22 mouse cellular contexts compared by ENCODE assay signal in genomic region chr14:122466756-122467362, GRCm38 (mm10). TPM values are rescaled to one million over a fixed set of nuclear protein-coding genes. Genes with fewer than 3 reads are reported as not detected.
DNase-seq lines count a peak whose midpoint lies in the region; ATAC-seq and TF ChIP-seq lines count a peak whose summit lies in the region.
"Had no signal": no experiment of that assay in that cellular context is flagged by ENCODE, and none has a peak within 500 bp of the region (broad histone marks: within the 10 kb centered on the region; RNA-seq: fewer than 3 reads in every experiment).

No protein-coding gene starts in this region.

- peak; percentile 32 to 42 for DNase-seq in cerebellum, postnatal 10 days
- DNase-seq in cerebellum, adult 11 months, result no peak
- DNase-seq in midbrain, embryonic 11.5 days (ENCODE audit: low spot score, missing footprints), result peak; percentile 90
- DNase-seq in midbrain, postnatal 0 days (ENCODE audit: low spot score), result no peak
- peak; percentile 11 for DNase-seq in forebrain, embryonic 14.5 days (ENCODE audit: low spot score)
- DNase-seq in mesoderm, embryonic 11.5 days (ENCODE audit: low read depth, low spot score), result peak; percentile 40
- no peak for DNase-seq in heart, postnatal 25 days (ENCODE audit: low spot score)
- DNase-seq in kidney, adult 2 months, result no peak
- DNase-seq: adrenal gland, postnatal 10 days; heart, postnatal 4 days; kidney, adult 11 months; kidney, postnatal 10 days; layer of hippocampus, adult 9-11 months; thymus, postnatal 14 days had no signal

- H3K4me3 ChIP-seq in midbrain, embryonic 11.5 days (ENCODE audit: low read depth, low read length), result no peak overlapping the region
- H3K4me3 ChIP-seq in midbrain, postnatal 0 days (ENCODE audit: low read depth, low read length), result no peak overlapping the region
- no peak overlapping the region for H3K4me3 ChIP-seq in forebrain, embryonic 14.5 days (ENCODE audit: low read depth, low read length)
- no peak overlapping the region for H3K4me3 ChIP-seq in kidney, adult 2 months (ENCODE audit: insufficient read depth, low read depth, low read length)
- H3K4me3 ChIP-seq: embryonic facial prominence, embryonic 13.5 days; heart, embryonic 13.5 days; neural tube, embryonic 12.5 days had no signal

- no peak for ATAC-seq in midbrain, embryonic 11.5 days (ENCODE audit: low FRiP score)
- no peak for ATAC-seq in midbrain, postnatal 0 days (ENCODE audit: low FRiP score)
- no peak for ATAC-seq in forebrain, embryonic 14.5 days

- intact Hi-C loops in heart, postnatal 25 days (cut with DNase I), result no loop called here

- TF ChIP-seq POLR2A in kidney, adult 2 months (IDR thresholded peaks at IDR 0.05; ENCODE audit: low read depth, low read length), result no peak

- H3K9me3 ChIP-seq in midbrain, embryonic 11.5 days (ENCODE audit: control insufficient read depth, low read length), result no peaks in the 10 kb centered on the region
- H3K9me3 ChIP-seq in midbrain, postnatal 0 days (ENCODE audit: low read length), result no peaks in the 10 kb centered on the region
- H3K9me3 ChIP-seq in forebrain, embryonic 14.5 days (replicated peaks; ENCODE audit: control insufficient read depth, low read length), result no peaks in the 10 kb centered on the region
- H3K9me3 ChIP-seq: embryonic facial prominence, embryonic 13.5 days; heart, embryonic 13.5 days; neural tube, embryonic 12.5 days had no signal

- H3K4me2 ChIP-seq in midbrain, embryonic 11.5 days, result no peak overlapping the region; the same call in 1 of the 2 replicates
- H3K4me2 ChIP-seq in midbrain, postnatal 0 days (ENCODE audit: low read depth, low read length, poor library complexity, severe bottlenecking), result no peak overlapping the region
- peak overlapping the region; percentile 22; the same call in 1 of the 2 replicates for H3K4me2 ChIP-seq in forebrain, embryonic 14.5 days (ENCODE audit: low read length)
- H3K4me2 ChIP-seq: embryonic facial prominence, embryonic 13.5 days; heart, embryonic 13.5 days had no signal

- H3K4me1 ChIP-seq in midbrain, embryonic 11.5 days (ENCODE audit: control insufficient read depth, insufficient read depth, low read length), result peaks cover 14% of the 10 kb centered on the region
- peaks cover 5% of the 10 kb centered on the region; the same call in 1 of the 2 replicates for H3K4me1 ChIP-seq in midbrain, postnatal 0 days (ENCODE audit: insufficient read depth, low read length)
- peaks cover 5% of the 10 kb centered on the region; the same call in 1 of the 2 replicates for H3K4me1 ChIP-seq in forebrain, embryonic 14.5 days (ENCODE audit: control insufficient read depth, insufficient read depth, low read length)
- H3K4me1 ChIP-seq in kidney, adult 2 months (ENCODE audit: control insufficient read depth, insufficient read depth, low read length), result no peaks in the 10 kb centered on the region

- no peak overlapping the region for H3K9ac ChIP-seq in midbrain, embryonic 11.5 days (ENCODE audit: low read length)
- no peak overlapping the region for H3K9ac ChIP-seq in midbrain, postnatal 0 days (replicated peaks; ENCODE audit: low read length, poor library complexity, severe bottlenecking)
- no peak overlapping the region for H3K9ac ChIP-seq in forebrain, embryonic 14.5 days (ENCODE audit: low read length)
- H3K9ac ChIP-seq: embryonic facial prominence, embryonic 13.5 days; heart, embryonic 13.5 days; neural tube, embryonic 12.5 days had no signal

- WGBS in midbrain, embryonic 11.5 days, result 43% methylated on average over 7 of the region's 7 CpGs
- WGBS in midbrain, postnatal 0 days, result 40% methylated on average over 7 of the region's 7 CpGs
- 56% methylated on average over 7 of the region's 7 CpGs for WGBS in forebrain, embryonic 14.5 days
- WGBS in kidney, adult 2 months, result 47% methylated on average over 7 of the region's 7 CpGs

- H3K27me3 ChIP-seq in midbrain, embryonic 11.5 days (ENCODE audit: control insufficient read depth, insufficient read depth, low read length), result peaks cover 81% of the 10 kb centered on the region
- peaks cover 49% of the 10 kb centered on the region for H3K27me3 ChIP-seq in midbrain, postnatal 0 days (ENCODE audit: insufficient read depth, low read length)
- peaks cover 40% of the 10 kb centered on the region for H3K27me3 ChIP-seq in forebrain, embryonic 14.5 days (replicated peaks; ENCODE audit: control insufficient read depth, insufficient read depth, low read length)
- H3K27me3 ChIP-seq in kidney, adult 2 months (replicated peaks; ENCODE audit: control insufficient read depth, insufficient read depth, low read length), result peaks cover 24% of the 10 kb centered on the region

- TF ChIP-seq CTCF in midbrain, postnatal 0 days (IDR thresholded peaks at IDR 0.05), result no peak
- TF ChIP-seq CTCF in kidney, adult 2 months (conservative IDR thresholded peaks at IDR 0.05; ENCODE audit: insufficient read depth, insufficient read length, low read depth, low read length), result no peak

- no peaks in the 10 kb centered on the region for H3K36me3 ChIP-seq in midbrain, embryonic 11.5 days (ENCODE audit: control insufficient read depth, insufficient read depth, low read length)
- no peaks in the 10 kb centered on the region for H3K36me3 ChIP-seq in midbrain, postnatal 0 days (ENCODE audit: insufficient read depth, low read length)
- no peaks in the 10 kb centered on the region for H3K36me3 ChIP-seq in forebrain, embryonic 14.5 days (ENCODE audit: control insufficient read depth, insufficient read depth, low read length)
- H3K36me3 ChIP-seq in kidney, adult 2 months (ENCODE audit: control insufficient read depth, insufficient read depth, low read length), result no peaks in the 10 kb centered on the region
- H3K36me3 ChIP-seq: embryonic facial prominence, embryonic 13.5 days; heart, embryonic 13.5 days; neural tube, embryonic 12.5 days had no signal

- no peak overlapping the region for H3K27ac ChIP-seq in midbrain, embryonic 11.5 days (ENCODE audit: low read depth, low read length)
- H3K27ac ChIP-seq in midbrain, postnatal 0 days (ENCODE audit: low read depth, low read length), result no peak overlapping the region
- no peak overlapping the region for H3K27ac ChIP-seq in forebrain, embryonic 14.5 days (ENCODE audit: low read depth, low read length)
- no peak overlapping the region for H3K27ac ChIP-seq in kidney, adult 2 months (ENCODE audit: insufficient read depth, low read depth, low read length)
- H3K27ac ChIP-seq: embryonic facial prominence, embryonic 13.5 days; heart, embryonic 13.5 days; neural tube, embryonic 12.5 days had no signal

RNA-seq across cellular contexts. Expression of gene Zic5, which starts 1.4 kb away (rescaled TPM):
- 14.6 and 15.8 TPM in 2 replicates for polyA plus RNA-seq in midbrain, embryonic 11.5 days (2014; fragmentation: Nextera tagmentation; extraction: Ambion mirVana)
- total RNA-seq in midbrain, postnatal 0 days (2014; rRNA removed), result 10.7 and 24.8 TPM in 2 replicates
- 4.4 and 8.8 TPM in 2 replicates for polyA plus RNA-seq in midbrain, postnatal 0 days (2015; fragmentation: Nextera tagmentation; extraction: Ambion mirVana)
- 9.5 and 10.9 TPM in 2 replicates for polyA plus RNA-seq in forebrain, embryonic 14.5 days (2014; fragmentation: Nextera tagmentation; extraction: Ambion mirVana)
- not detected for total RNA-seq in heart, postnatal 25 days (2021)
- not detected in 2 replicates for polyA plus RNA-seq in kidney, adult 2 months (2012; rRNA removed)
- total RNA-seq: adrenal gland, postnatal 10 days; gastrocnemius, postnatal 4 days; heart, postnatal 4 days; megakaryocyte-erythroid progenitor cell, adult 5-6 weeks had no signal
- polyA plus RNA-seq: heart, embryonic 13.5 days; liver, embryonic 16.5 days had no signal

RNA-seq across cellular contexts. Expression of gene Zic2, which starts 8.4 kb away (rescaled TPM):
- 5.8 and 6.3 TPM in 2 replicates for polyA plus RNA-seq in midbrain, embryonic 11.5 days (2014; fragmentation: Nextera tagmentation; extraction: Ambion mirVana)
- total RNA-seq in midbrain, postnatal 0 days (2014; rRNA removed), result 69.2 and 106 TPM in 2 replicates
- polyA plus RNA-seq in midbrain, postnatal 0 days (2015; fragmentation: Nextera tagmentation; extraction: Ambion mirVana), result 6.9 and 13.9 TPM in 2 replicates
- polyA plus RNA-seq in forebrain, embryonic 14.5 days (2014; fragmentation: Nextera tagmentation; extraction: Ambion mirVana), result 7.3 and 9.8 TPM in 2 replicates
- total RNA-seq in heart, postnatal 25 days (2021), result not detected
- not detected in 2 replicates for polyA plus RNA-seq in kidney, adult 2 months (2012; rRNA removed)
- total RNA-seq: heart, postnatal 4 days; megakaryocyte-erythroid progenitor cell, adult 5-6 weeks had no signal
- polyA plus RNA-seq: heart, embryonic 13.5 days; liver, embryonic 16.5 days had no signal

RNA-seq across cellular contexts. Expression of gene Gm5089, which starts 15.9 kb away (rescaled TPM):
- 0.62 and 0.64 TPM in 2 replicates for polyA plus RNA-seq in midbrain, embryonic 11.5 days (2014; fragmentation: Nextera tagmentation; extraction: Ambion mirVana)
- 1.9 TPM in 1 of 2 replicates, not detected in the other for total RNA-seq in midbrain, postnatal 0 days (2014; rRNA removed)
- polyA plus RNA-seq in midbrain, postnatal 0 days (2015; fragmentation: Nextera tagmentation; extraction: Ambion mirVana), result 0.07 TPM in 1 of 2 replicates, not detected in the other
- 0.25 and 0.33 TPM in 2 replicates for polyA plus RNA-seq in forebrain, embryonic 14.5 days (2014; fragmentation: Nextera tagmentation; extraction: Ambion mirVana)
- not detected for total RNA-seq in heart, postnatal 25 days (2021)
- polyA plus RNA-seq in kidney, adult 2 months (2012; rRNA removed), result not detected in 2 replicates
- total RNA-seq: adrenal gland, postnatal 10 days; gastrocnemius, postnatal 4 days; heart, postnatal 4 days; megakaryocyte-erythroid progenitor cell, adult 5-6 weeks had no signal
- polyA plus RNA-seq: heart, embryonic 13.5 days; limb, embryonic 14.5 days; liver, embryonic 16.5 days had no signal

RNA-seq across cellular contexts. Expression of gene Gm10837, which starts 23.5 kb away (rescaled TPM):
- polyA plus RNA-seq in midbrain, embryonic 11.5 days (2014; fragmentation: Nextera tagmentation; extraction: Ambion mirVana), result 0.41 and 0.45 TPM in 2 replicates
- total RNA-seq in midbrain, postnatal 0 days (2014; rRNA removed), result 0.19 and 0.38 TPM in 2 replicates
- 0.21 and 0.32 TPM in 2 replicates for polyA plus RNA-seq in midbrain, postnatal 0 days (2015; fragmentation: Nextera tagmentation; extraction: Ambion mirVana)
- 0.32 and 0.55 TPM in 2 replicates for polyA plus RNA-seq in forebrain, embryonic 14.5 days (2014; fragmentation: Nextera tagmentation; extraction: Ambion mirVana)
- not detected for total RNA-seq in heart, postnatal 25 days (2021)
- polyA plus RNA-seq in kidney, adult 2 months (2012; rRNA removed), result not detected in 2 replicates
- total RNA-seq: adrenal gland, postnatal 10 days; gastrocnemius, postnatal 4 days; heart, postnatal 4 days; left cerebral cortex, postnatal 10 days; megakaryocyte-erythroid progenitor cell, adult 5-6 weeks had no signal
- polyA plus RNA-seq: embryonic facial prominence, embryonic 13.5 days; liver, embryonic 16.5 days had no signal

Comparison
In these comparisons a context has a peak if more than half of its experiments do, and no peak if none do; other contexts are left out.
1. DNase-seq: peak in cerebellum, postnatal 10 days (2 of 2), midbrain, embryonic 11.5 days (single experiment), forebrain, embryonic 14.5 days (single experiment) and mesoderm, embryonic 11.5 days (single experiment); none in cerebellum, adult 11 months (single experiment), midbrain, postnatal 0 days (single experiment), heart, postnatal 25 days (single experiment) and kidney, adult 2 months (single experiment).